Mouse (Mus musculus): Measurements from ENCODE around the gene Trim66.

DNA sequence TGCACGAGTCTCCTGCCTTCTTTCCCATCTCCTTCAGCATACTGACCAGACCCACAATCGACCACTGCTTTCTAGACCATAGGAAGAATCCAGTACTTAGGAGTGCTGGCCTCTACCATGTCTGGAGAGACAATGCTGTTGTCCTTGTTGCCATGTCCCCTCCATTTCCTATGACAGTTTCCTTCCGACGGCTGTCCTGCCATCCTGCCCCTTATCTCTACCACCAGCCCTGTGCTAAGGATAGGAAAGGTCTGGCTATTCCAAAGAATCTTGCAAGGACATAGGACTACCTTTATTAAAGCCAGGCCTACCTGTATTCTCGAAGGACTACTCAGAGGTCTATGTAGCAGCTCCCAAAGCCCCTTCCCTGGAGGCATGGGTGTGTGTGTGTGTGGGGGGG lies 23.6 kb upstream of the Trim66 start:
- no peak for TF ChIP-seq CTCF (IDR thresholded peaks at IDR 0.05; ENCODE audit: extremely low read depth, insufficient read depth, low read length)
- TF ChIP-seq POLR2A (IDR thresholded peaks at IDR 0.05; ENCODE audit: extremely low read depth, insufficient read depth, low read length): no peak
